Mouse (Mus musculus) intestine, embryonic 14.5 days (tissue): ENCODE results near the gene Arid1b. TPM values are rescaled to one million over a fixed set of nuclear protein-coding genes. Genes with fewer than 3 reads are reported as not detected.

Source experiments
- ATAC-seq: fragments of 200-750 bp; cut with Nextera tagmentation; replicated peaks from 2 replicates; pipeline ENCODE4 v1.8.0; 2017; ENCODE audit warnings: low read depth, moderate number of reproducible peaks, moderate TSS enrichment, moderate library complexity; ENCODE audit not compliant: low FRiP score, low TSS enrichment
- DNase-seq: peaks from one replicate; pipeline ENCODE4 v3.0.0-alpha.2; 2018; ENCODE audit warnings: low spot score
- H3K27ac ChIP-seq: fragments of 300-500 bp; sonication (generic); 2 replicates; pipeline ENCODE4 v1.5.1; 2014; ENCODE audit warnings: low read depth, mild to moderate bottlenecking, control low read depth
- H3K27me3 ChIP-seq: fragments of 300-500 bp; sonication (generic); replicated peaks from 2 replicates; pipeline ENCODE4 v1.6.1; 2014; ENCODE audit warnings: low read length, control low read depth; ENCODE audit not compliant: control insufficient read depth, insufficient read depth
- H3K36me3 ChIP-seq: fragments of 300-500 bp; sonication (generic); 2 replicates; pipeline ENCODE4 v1.6.1; 2014; ENCODE audit warnings: low read length, control low read depth; ENCODE audit not compliant: control insufficient read depth, insufficient read depth
- H3K4me1 ChIP-seq: fragments of 300-500 bp; sonication (generic); replicated peaks from 2 replicates; pipeline ENCODE4 v1.6.1; 2014; ENCODE audit warnings: low read length, control low read depth, mixed read lengths; ENCODE audit not compliant: control insufficient read depth, insufficient read depth
- H3K4me2 ChIP-seq: fragments of 300-500 bp; sonication (generic); 2 replicates; pipeline ENCODE4 v1.6.1; 2014; ENCODE audit warnings: low read length
- H3K4me3 ChIP-seq: fragments of 300-500 bp; sonication (generic); 2 replicates; pipeline ENCODE4 v1.5.1; 2014; ENCODE audit warnings: low read depth, low read length, control low read depth, mixed read lengths
- H3K9ac ChIP-seq: fragments of 300-500 bp; sonication (generic); 2 replicates; pipeline ENCODE4 v1.6.1; 2014; ENCODE audit warnings: mild to moderate bottlenecking, low read length
- H3K9me3 ChIP-seq: fragments of 300-500 bp; sonication (generic); 2 replicates; pipeline ENCODE4 v1.6.1; 2016; ENCODE audit warnings: low read length, control low read depth; ENCODE audit not compliant: control insufficient read depth
- WGBS: fragments of 180-500 bp; shearing (Covaris S2); extraction: QIAGEN DNeasy Blood & Tissue Kit; methylation state at CpG from one replicate; pipeline ENCODE4 v1.1.7; 2014; 5-methylcytosine and 5-hydroxymethylcytosine counted together
- polyA plus RNA-seq: library from polyadenylated mRNA; unstranded; fragments of >200 nt; fragmentation: Nextera tagmentation; extraction: Ambion mirVana; gene quantifications from 2 replicates; pipeline ENCODE4 v1.2.1, GENCODE M21; 2014

Gene Arid1b
- polyA plus RNA-seq, 1 experiment from 2014 or later, result 16.4 TPM

DNA sequence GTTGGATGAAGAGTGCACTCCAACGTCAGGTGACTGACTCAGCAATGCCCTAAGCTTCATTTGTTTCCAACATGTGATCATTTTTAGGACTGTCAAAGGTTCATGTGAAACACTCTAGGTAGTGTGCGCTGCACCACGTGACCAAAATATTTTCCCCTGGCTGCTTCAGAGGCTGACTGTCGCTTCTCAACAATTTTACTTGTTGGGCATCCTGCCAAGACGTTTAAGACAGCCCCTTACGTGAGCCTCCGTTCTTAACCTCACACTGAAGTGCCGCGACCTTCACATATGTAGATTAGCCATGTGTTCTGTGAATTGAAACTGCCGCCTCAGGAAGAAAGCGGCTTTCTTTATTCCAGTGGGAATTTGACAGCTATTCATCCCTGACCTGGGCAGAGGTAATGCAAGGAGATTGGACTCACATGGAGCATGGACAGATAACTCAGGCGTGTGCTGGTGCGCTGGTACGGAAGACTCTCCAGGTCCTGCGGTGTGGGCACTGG, 13.1 kb downstream of the Arid1b start:
- no peak for DNase-seq
- peak; percentile 53 for ATAC-seq
- no peaks in the 10 kb centered on the region for H3K36me3 ChIP-seq
- 21% methylated on average over 15 of the region's 15 CpGs for WGBS
- H3K27ac ChIP-seq, result no peak overlapping the region
- no peaks in the 10 kb centered on the region for H3K27me3 ChIP-seq
- H3K9me3 ChIP-seq, result no peaks in the 10 kb centered on the region
- H3K4me1 ChIP-seq, result peaks cover 75% of the 10 kb centered on the region
- peak overlapping the region; percentile 25; the same call in 1 of the 2 replicates for H3K4me2 ChIP-seq
- no peak overlapping the region; the same call in 1 of the 2 replicates for H3K9ac ChIP-seq
- no peak overlapping the region for H3K4me3 ChIP-seq

DNA sequence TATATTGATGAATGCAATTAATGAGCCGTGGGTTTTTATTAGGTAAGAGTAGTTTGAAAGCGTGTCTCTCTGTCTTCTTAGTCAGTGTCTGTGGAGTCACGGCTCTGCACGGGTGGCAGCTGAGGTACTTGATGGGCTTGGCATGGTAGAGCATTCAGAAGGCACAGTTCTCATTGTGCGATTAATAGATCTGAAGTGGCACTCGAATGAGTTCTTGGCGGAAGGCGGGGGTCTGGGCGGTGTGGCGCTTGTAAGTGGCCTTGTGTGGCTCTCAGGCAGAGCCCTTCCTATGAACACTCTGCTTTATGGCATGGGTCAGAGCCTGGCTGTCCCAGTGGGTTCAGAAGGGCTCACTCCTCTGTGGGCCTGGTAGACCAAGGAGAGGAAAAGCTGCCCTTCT, 14.1 kb downstream of the Arid1b start:
- no peak overlapping the region for H3K4me2 ChIP-seq
- DNase-seq (no peak), ATAC-seq (no peak)
- no peak overlapping the region for H3K9ac ChIP-seq
- no peaks in the 10 kb centered on the region for H3K27me3 ChIP-seq
- 74% methylated on average over 10 of the region's 10 CpGs for WGBS
- H3K36me3 ChIP-seq, result no peaks in the 10 kb centered on the region
- H3K4me1 ChIP-seq, result peaks cover 70% of the 10 kb centered on the region
- H3K27ac ChIP-seq, result no peak overlapping the region
- H3K9me3 ChIP-seq, result no peaks in the 10 kb centered on the region
- H3K4me3 ChIP-seq, result no peak overlapping the region

DNA sequence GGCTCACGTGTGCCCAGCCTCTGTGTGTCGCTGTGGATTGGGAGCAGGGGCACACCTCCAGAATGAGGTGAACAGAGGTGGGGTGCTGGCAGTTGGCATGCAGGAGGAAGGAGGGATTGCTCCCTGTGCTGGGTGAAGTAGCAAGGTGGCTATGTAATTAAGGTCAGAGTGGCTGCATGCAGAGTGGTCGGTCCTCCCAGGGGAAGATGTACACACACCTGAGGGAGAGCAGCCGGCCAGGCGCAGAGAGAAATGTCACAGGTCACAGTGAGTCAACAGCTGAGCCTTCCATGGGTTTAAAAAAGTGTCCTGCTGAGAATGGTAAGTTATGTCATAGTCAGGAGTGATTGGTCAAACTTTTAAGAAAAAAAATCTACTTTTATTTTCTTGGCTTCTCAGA, 14.6 kb downstream of the Arid1b start:
- Histone ChIP-seq H3K4me1 (peaks cover 64% of the 10 kb centered on the region), H3K27ac (no peak overlapping the region), H3K36me3 (no peaks in the 10 kb centered on the region), H3K27me3 (no peaks in the 10 kb centered on the region), H3K4me2 (no peak overlapping the region), H3K9me3 (no peaks in the 10 kb centered on the region), H3K9ac (no peak overlapping the region), H3K4me3 (no peak overlapping the region)
- ATAC-seq (no peak), DNase-seq (no peak)
- WGBS, result 54% methylated on average over 5 of the region's 5 CpGs

DNA sequence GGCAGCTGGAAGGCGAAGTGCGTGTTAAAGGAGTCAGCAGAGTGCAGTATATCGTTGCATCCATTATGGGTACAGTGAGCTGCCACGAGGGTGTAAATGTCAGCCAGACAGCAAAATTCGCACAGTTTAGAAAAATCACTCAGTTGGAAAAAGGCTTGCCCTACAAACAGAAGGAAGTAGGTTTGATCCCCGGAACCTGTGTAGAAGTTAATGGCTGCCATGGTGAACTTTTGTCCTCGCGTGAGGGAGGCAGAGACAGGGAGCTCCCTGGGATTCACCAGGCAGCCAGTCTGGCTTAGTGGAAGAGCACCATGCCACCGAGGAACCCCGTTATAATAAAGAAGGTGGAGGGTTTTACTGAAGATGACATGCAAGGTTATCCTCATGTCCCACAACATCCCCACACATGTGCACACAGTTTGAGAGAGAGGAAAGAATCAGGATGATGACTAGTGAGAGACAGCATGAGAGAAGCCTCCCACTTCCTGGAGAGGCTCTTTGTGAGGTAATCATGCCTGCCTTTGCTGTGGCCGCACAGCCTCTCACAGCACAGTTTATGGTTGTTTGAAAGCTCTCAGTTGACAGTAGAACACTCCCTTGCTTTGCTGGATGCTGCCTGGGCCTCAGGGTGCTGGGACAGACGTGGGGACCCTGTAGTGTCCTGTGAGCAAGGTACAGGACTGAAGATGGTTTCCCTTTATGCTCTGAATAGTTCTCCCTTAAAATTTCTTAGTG, 15.6 kb downstream of the Arid1b start:
- H3K27ac ChIP-seq, result no peak overlapping the region
- H3K4me3 ChIP-seq, result no peak overlapping the region
- H3K9me3 ChIP-seq, result no peaks in the 10 kb centered on the region
- H3K36me3 ChIP-seq, result no peaks in the 10 kb centered on the region
- peaks cover 55% of the 10 kb centered on the region for H3K4me1 ChIP-seq
- ATAC-seq (no peak), DNase-seq (no peak)
- no peaks in the 10 kb centered on the region for H3K27me3 ChIP-seq
- WGBS, result 64% methylated on average over 12 of the region's 12 CpGs
- no peak overlapping the region for H3K9ac ChIP-seq
- no peak overlapping the region for H3K4me2 ChIP-seq

DNA sequence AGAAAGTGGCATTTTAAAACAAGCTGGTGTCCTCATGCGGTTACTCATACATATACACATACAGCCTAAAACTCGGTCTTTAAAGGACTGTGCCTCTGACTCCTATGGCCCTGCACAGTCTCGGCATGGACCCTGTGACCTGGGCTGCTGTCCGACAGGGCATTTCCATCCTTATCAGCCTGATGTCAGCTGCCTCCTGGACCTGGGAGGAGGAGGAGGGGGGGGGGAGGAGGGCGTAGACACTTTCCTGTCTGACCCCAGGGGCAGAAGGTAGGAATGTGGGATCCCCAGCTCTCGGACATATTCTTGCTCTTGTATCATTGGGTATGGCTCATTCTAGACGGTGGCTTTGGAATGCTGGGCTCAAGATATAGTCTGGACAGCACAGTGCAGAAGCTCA, 16.6 kb downstream of the Arid1b start:
- Histone ChIP-seq H3K27ac (no peak overlapping the region), H3K4me2 (no peak overlapping the region), H3K27me3 (no peaks in the 10 kb centered on the region), H3K9me3 (no peaks in the 10 kb centered on the region), H3K9ac (no peak overlapping the region), H3K4me3 (no peak overlapping the region), H3K36me3 (no peaks in the 10 kb centered on the region), H3K4me1 (peaks cover 46% of the 10 kb centered on the region)
- ATAC-seq (no peak), DNase-seq (no peak)
- WGBS, result 36% methylated on average over 7 of the region's 7 CpGs

DNA sequence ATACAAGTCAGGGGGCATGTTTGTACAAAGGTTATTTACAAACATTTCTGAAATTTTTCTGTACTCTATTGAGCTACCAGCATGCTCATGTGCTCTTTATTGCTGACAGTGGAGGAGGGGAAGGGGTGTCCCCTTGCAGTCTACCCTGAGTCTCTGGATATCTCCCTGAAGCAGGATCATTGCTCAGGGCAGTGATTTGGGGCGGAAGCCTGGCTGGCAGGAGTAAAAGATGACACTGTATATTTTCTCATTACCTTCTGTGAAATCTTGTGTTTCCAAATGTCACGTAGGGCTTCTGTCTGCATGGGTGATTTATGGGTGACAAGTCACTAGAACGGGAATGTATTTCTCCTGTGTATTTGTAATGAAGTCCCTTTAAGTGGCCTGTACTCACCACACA, 18.0 kb downstream of the Arid1b start:
- no peak for ATAC-seq
- H3K4me2 ChIP-seq, result no peak overlapping the region
- H3K4me3 ChIP-seq, result no peak overlapping the region
- 34% methylated on average over 3 of the region's 3 CpGs for WGBS
- H3K9me3 ChIP-seq, result no peaks in the 10 kb centered on the region
- H3K27ac ChIP-seq, result no peak overlapping the region
- no peak overlapping the region for H3K9ac ChIP-seq
- no peak for DNase-seq
- H3K36me3 ChIP-seq, result no peaks in the 10 kb centered on the region
- peaks cover 38% of the 10 kb centered on the region for H3K4me1 ChIP-seq
- no peaks in the 10 kb centered on the region for H3K27me3 ChIP-seq

DNA sequence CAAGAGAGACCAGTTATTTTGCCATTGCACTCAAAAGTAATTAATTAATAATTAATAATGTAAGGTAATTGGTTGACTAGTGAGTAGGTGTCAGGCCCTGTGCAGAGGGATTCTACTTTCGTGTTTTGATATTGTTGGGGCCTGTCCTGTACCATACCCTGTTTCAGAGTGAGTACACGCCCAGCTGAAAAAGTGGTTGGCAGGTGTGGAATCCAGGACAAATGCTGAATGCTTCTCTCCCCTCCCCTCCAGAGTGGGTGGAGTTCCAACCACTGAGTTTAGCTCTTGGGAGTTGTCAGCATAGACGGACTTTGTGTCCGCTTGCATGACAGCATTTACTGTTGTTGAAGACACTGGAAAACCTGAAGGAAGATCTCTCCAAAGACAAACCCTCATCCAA, 18.4 kb downstream of the Arid1b start:
- H3K27me3 ChIP-seq, result no peaks in the 10 kb centered on the region
- no peak overlapping the region for H3K4me3 ChIP-seq
- H3K27ac ChIP-seq, result no peak overlapping the region
- no peaks in the 10 kb centered on the region for H3K36me3 ChIP-seq
- H3K4me1 ChIP-seq, result peaks cover 34% of the 10 kb centered on the region
- no peaks in the 10 kb centered on the region for H3K9me3 ChIP-seq
- DNase-seq (no peak), ATAC-seq (no peak)
- H3K4me2 ChIP-seq, result no peak overlapping the region
- H3K9ac ChIP-seq, result no peak overlapping the region
- 62% methylated on average over 4 of the region's 4 CpGs for WGBS

DNA sequence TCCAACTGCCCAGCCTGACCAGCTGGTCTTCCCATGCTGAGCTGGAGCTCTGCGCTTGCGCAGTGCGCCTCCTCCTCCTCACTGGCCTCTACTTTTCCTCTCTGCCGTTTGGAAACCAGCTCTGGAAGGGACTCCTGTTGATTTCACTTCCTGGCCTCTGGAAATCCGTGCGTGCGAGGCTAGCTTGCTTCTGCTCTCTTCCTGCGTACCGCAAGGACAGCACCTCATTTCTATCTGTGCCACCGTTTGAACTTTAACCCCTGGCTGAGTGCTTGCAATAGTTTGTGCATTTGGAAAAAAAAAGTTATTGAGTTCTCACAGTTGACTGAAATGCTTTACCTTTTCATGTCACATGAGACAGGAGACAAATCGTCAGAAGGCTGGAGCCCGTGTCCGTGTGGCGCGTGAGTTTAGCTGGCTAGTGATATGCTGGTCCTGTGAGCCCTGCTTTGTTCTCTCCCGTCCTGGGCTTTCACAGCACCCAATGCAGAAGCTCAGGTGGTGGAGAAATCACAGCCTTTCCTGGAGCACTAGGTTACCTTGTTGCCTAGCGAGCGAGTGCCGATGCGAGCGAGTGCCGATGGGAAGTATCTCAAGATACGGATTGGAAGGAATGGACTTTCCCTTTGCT, 20.3 kb downstream of the Arid1b start:
- Histone ChIP-seq H3K4me2 (no peak overlapping the region), H3K9ac (no peak overlapping the region), H3K9me3 (no peaks in the 10 kb centered on the region), H3K4me3 (no peak overlapping the region), H3K36me3 (no peaks in the 10 kb centered on the region), H3K27ac (no peak overlapping the region), H3K4me1 (peaks cover 16% of the 10 kb centered on the region), H3K27me3 (no peaks in the 10 kb centered on the region)
- DNase-seq (no peak), ATAC-seq (no peak)
- WGBS, result 76% methylated on average over 23 of the region's 23 CpGs

DNA sequence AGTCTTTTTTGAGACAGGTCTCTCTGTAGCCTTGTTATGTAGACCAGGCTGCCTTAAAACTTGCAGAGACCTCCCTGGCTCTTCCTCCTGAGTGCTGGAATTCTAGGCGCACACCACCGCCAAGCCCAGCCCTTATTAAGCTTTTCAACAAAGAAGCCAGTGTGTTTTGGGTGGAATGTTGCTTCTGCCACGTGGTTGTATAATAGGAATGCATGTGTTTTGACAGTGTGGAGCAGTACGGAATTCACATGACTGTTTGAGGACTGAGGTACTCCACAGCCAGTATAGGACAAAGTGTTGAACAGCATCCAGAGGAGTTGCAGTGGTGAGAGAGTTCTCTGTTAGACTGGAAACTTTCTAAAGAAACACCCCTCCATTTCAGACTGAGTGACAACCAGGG, 22.3 kb downstream of the Arid1b start:
- Histone ChIP-seq H3K4me1 (peaks cover 19% of the 10 kb centered on the region), H3K9ac (no peak overlapping the region), H3K4me3 (no peak overlapping the region), H3K4me2 (no peak overlapping the region), H3K27me3 (no peaks in the 10 kb centered on the region), H3K27ac (no peak overlapping the region), H3K36me3 (no peaks in the 10 kb centered on the region), H3K9me3 (no peaks in the 10 kb centered on the region)
- no peak for DNase-seq
- ATAC-seq, result no peak
- 55% methylated on average over 4 of the region's 4 CpGs for WGBS
